Mouse (Mus musculus): ENCODE results near the gene Tbxas1. TPM values are rescaled to one million over a fixed set of nuclear protein-coding genes. Genes with fewer than 3 reads are reported as not detected.

Gene Tbxas1
- total RNA-seq, 1 experiment from 2014 or later, result 23.1 TPM

- ATAC-seq (replicated peaks; ENCODE audit: low read depth, poor library complexity, severe bottlenecking), result peak; percentile 30; the same call in 1 of the 2 replicates
Observed at GRCm38 (mm10) chr6:38980921-38981715, 105.9 kb downstream of the Tbxas1 start.

- peak; percentile 75 for ATAC-seq (replicated peaks; ENCODE audit: low read depth, poor library complexity, severe bottlenecking)
Observed at GRCm38 (mm10) chr6:38982071-38982470, 106.9 kb downstream of the Tbxas1 start.

GRCm38 (mm10) chr6:38982656-38983055 is 107.5 kb downstream of the Tbxas1 start:
- no peak for ATAC-seq (replicated peaks; ENCODE audit: low read depth, poor library complexity, severe bottlenecking)

- ATAC-seq (replicated peaks; ENCODE audit: low read depth, poor library complexity, severe bottlenecking), result no peak
Observed at GRCm38 (mm10) chr6:38983060-38983459, 107.9 kb downstream of the Tbxas1 start.

- ATAC-seq (replicated peaks; ENCODE audit: low read depth, poor library complexity, severe bottlenecking), result no peak
Observed at GRCm38 (mm10) chr6:38984626-38985025, 109.4 kb downstream of the Tbxas1 start.

GRCm38 (mm10) chr6:38986641-38987040 is 111.4 kb downstream of the Tbxas1 start:
- ATAC-seq (replicated peaks; ENCODE audit: low read depth, poor library complexity, severe bottlenecking), result no peak

- ATAC-seq (replicated peaks; ENCODE audit: low read depth, poor library complexity, severe bottlenecking), result peak; percentile 89
Observed at GRCm38 (mm10) chr6:38992016-38992415, 116.8 kb downstream of the Tbxas1 start.

- no peak for ATAC-seq (replicated peaks; ENCODE audit: low read depth, poor library complexity, severe bottlenecking)
Observed at GRCm38 (mm10) chr6:38995774-38996173, 120.6 kb downstream of the Tbxas1 start.

GRCm38 (mm10) chr6:38997838-38998237 is 122.6 kb downstream of the Tbxas1 start:
- no peak for ATAC-seq (replicated peaks; ENCODE audit: low read depth, poor library complexity, severe bottlenecking)

- no peak for ATAC-seq (replicated peaks; ENCODE audit: low read depth, poor library complexity, severe bottlenecking)
Observed at GRCm38 (mm10) chr6:39003126-39003525, 127.9 kb downstream of the Tbxas1 start.

GRCm38 (mm10) chr6:39004003-39004473 is 128.8 kb downstream of the Tbxas1 start:
- peak; percentile 45; the same call in 1 of the 2 replicates for ATAC-seq (replicated peaks; ENCODE audit: low read depth, poor library complexity, severe bottlenecking)

GRCm38 (mm10) chr6:39005267-39005944 is 130.2 kb downstream of the Tbxas1 start:
- no peak for ATAC-seq (replicated peaks; ENCODE audit: low read depth, poor library complexity, severe bottlenecking)

- ATAC-seq (replicated peaks; ENCODE audit: low read depth, poor library complexity, severe bottlenecking), result no peak
Observed at GRCm38 (mm10) chr6:39005945-39006572, 130.9 kb downstream of the Tbxas1 start.

- peak; percentile 92 for ATAC-seq (replicated peaks; ENCODE audit: low read depth, poor library complexity, severe bottlenecking)
Observed at GRCm38 (mm10) chr6:39007223-39007622, 132.0 kb downstream of the Tbxas1 start.

GRCm38 (mm10) chr6:39008116-39008515 is 132.9 kb downstream of the Tbxas1 start:
- no peak for ATAC-seq (replicated peaks; ENCODE audit: low read depth, poor library complexity, severe bottlenecking)

GRCm38 (mm10) chr6:39013034-39013832 is 138.0 kb downstream of the Tbxas1 start:
- no peak for ATAC-seq (replicated peaks; ENCODE audit: low read depth, poor library complexity, severe bottlenecking)

- no peak for ATAC-seq (replicated peaks; ENCODE audit: low read depth, poor library complexity, severe bottlenecking)
Observed at GRCm38 (mm10) chr6:39017942-39018341, 142.7 kb downstream of the Tbxas1 start.

- ATAC-seq (replicated peaks; ENCODE audit: low read depth, poor library complexity, severe bottlenecking), result no peak
Observed at GRCm38 (mm10) chr6:39018805-39019204, 143.6 kb downstream of the Tbxas1 start.

GRCm38 (mm10) chr6:39019219-39019618 is 144.0 kb downstream of the Tbxas1 start:
- no peak for ATAC-seq (replicated peaks; ENCODE audit: low read depth, poor library complexity, severe bottlenecking)

- ATAC-seq (replicated peaks; ENCODE audit: low read depth, poor library complexity, severe bottlenecking), result no peak
Observed at GRCm38 (mm10) chr6:39021909-39022308, 146.7 kb downstream of the Tbxas1 start.
